Mouse (Mus musculus): Measurements from ENCODE around the gene Ccr6. TPM values are rescaled to one million over a fixed set of nuclear protein-coding genes. Genes with fewer than 3 reads are reported as not detected.

Ccr6 gene
- polyA plus RNA-seq, 1 experiment, result not detected

GRCm38 (mm10) chr17:8284254-8284661 is 48.4 kb downstream of the Ccr6 start:
- peak overlapping the region; percentile 82 for H3K27ac ChIP-seq (ENCODE audit: insufficient read depth, low read depth, low read length)
- peak overlapping the region; percentile 91 for H3K4me3 ChIP-seq (ENCODE audit: insufficient read depth, low read depth, low read length)
- TF ChIP-seq CTCF (IDR thresholded peaks at IDR 0.05; ENCODE audit: insufficient read depth, low read depth, low read length), result no peak

GRCm38 (mm10) chr17:8285056-8285455 is 49.2 kb downstream of the Ccr6 start:
- TF ChIP-seq CTCF (IDR thresholded peaks at IDR 0.05; ENCODE audit: insufficient read depth, low read depth, low read length), result no peak
- no peak for TF ChIP-seq POLR2A (IDR thresholded peaks at IDR 0.05; ENCODE audit: insufficient read depth, low read depth, low read length)

More at GRCm38 (mm10) chr17:8284254-8284661, 48.4 kb downstream of the Ccr6 start:
- peaks cover 12% of the 10 kb centered on the region; the same call in 1 of the 2 replicates for H3K4me1 ChIP-seq (ENCODE audit: control insufficient read depth, insufficient read depth, low read length)
- WGBS, result under 1% methylated on average over 32 of the region's 32 CpGs

GRCm38 (mm10) chr17:8286987-8287386 is 51.1 kb downstream of the Ccr6 start:
- peaks cover 14% of the 10 kb centered on the region; the same call in 1 of the 2 replicates for H3K4me1 ChIP-seq (ENCODE audit: control insufficient read depth, insufficient read depth, low read length)
- TF ChIP-seq POLR2A (IDR thresholded peaks at IDR 0.05; ENCODE audit: insufficient read depth, low read depth, low read length), result no peak
- TF ChIP-seq CTCF (IDR thresholded peaks at IDR 0.05; ENCODE audit: insufficient read depth, low read depth, low read length), result no peak
- H3K4me3 ChIP-seq (ENCODE audit: insufficient read depth, low read depth, low read length), result no peak overlapping the region
- 83% methylated on average over 4 of the region's 4 CpGs for WGBS
- H3K27ac ChIP-seq (ENCODE audit: insufficient read depth, low read depth, low read length), result no peak overlapping the region

More at GRCm38 (mm10) chr17:8285056-8285455, 49.2 kb downstream of the Ccr6 start:
- Histone ChIP-seq H3K27ac (ENCODE audit: insufficient read depth, low read depth, low read length) (no peak overlapping the region), H3K4me1 (ENCODE audit: control insufficient read depth, insufficient read depth, low read length) (peaks cover 14% of the 10 kb centered on the region; the same call in 1 of the 2 replicates), H3K4me3 (ENCODE audit: insufficient read depth, low read depth, low read length) (peak overlapping the region; percentile 18; the same call in 1 of the 2 replicates)
- WGBS, result 31% methylated on average over 8 of the region's 8 CpGs

- no peak for TF ChIP-seq CTCF (IDR thresholded peaks at IDR 0.05; ENCODE audit: insufficient read depth, low read depth, low read length)
- TF ChIP-seq POLR2A (IDR thresholded peaks at IDR 0.05; ENCODE audit: insufficient read depth, low read depth, low read length), result no peak
- Histone ChIP-seq H3K4me3 (ENCODE audit: insufficient read depth, low read depth, low read length) (no peak overlapping the region), H3K27ac (ENCODE audit: insufficient read depth, low read depth, low read length) (no peak overlapping the region), H3K4me1 (ENCODE audit: control insufficient read depth, insufficient read depth, low read length) (peaks cover 5% of the 10 kb centered on the region; the same call in 1 of the 2 replicates)
- 93% methylated on average over 3 of the region's 3 CpGs for WGBS
These were observed 54.3 kb downstream of the Ccr6 start for GRCm38 (mm10) chr17:8289993-8290679.

- TF ChIP-seq POLR2A (IDR thresholded peaks at IDR 0.05; ENCODE audit: insufficient read depth, low read depth, low read length) (no peak), CTCF (IDR thresholded peaks at IDR 0.05; ENCODE audit: insufficient read depth, low read depth, low read length) (no peak)
- H3K27ac ChIP-seq (ENCODE audit: insufficient read depth, low read depth, low read length), result no peak overlapping the region
These were observed 54.9 kb downstream of the Ccr6 start for GRCm38 (mm10) chr17:8290736-8291135.

GRCm38 (mm10) chr17:8295825-8296224 is 60.0 kb downstream of the Ccr6 start:
- Histone ChIP-seq H3K27ac (ENCODE audit: insufficient read depth, low read depth, low read length) (no peak overlapping the region), H3K4me3 (ENCODE audit: insufficient read depth, low read depth, low read length) (no peak overlapping the region), H3K4me1 (ENCODE audit: control insufficient read depth, insufficient read depth, low read length) (no peaks in the 10 kb centered on the region)
- TF ChIP-seq CTCF (IDR thresholded peaks at IDR 0.05; ENCODE audit: insufficient read depth, low read depth, low read length) (no peak), POLR2A (IDR thresholded peaks at IDR 0.05; ENCODE audit: insufficient read depth, low read depth, low read length) (no peak)

More at GRCm38 (mm10) chr17:8290736-8291135, 54.9 kb downstream of the Ccr6 start:
- H3K4me3 ChIP-seq (ENCODE audit: insufficient read depth, low read depth, low read length), result no peak overlapping the region
- H3K4me1 ChIP-seq (ENCODE audit: control insufficient read depth, insufficient read depth, low read length), result peaks cover 5% of the 10 kb centered on the region; the same call in 1 of the 2 replicates

- no peak for TF ChIP-seq POLR2A (IDR thresholded peaks at IDR 0.05; ENCODE audit: insufficient read depth, low read depth, low read length)
- TF ChIP-seq CTCF (IDR thresholded peaks at IDR 0.05; ENCODE audit: insufficient read depth, low read depth, low read length), result no peak
- Histone ChIP-seq H3K4me3 (ENCODE audit: insufficient read depth, low read depth, low read length) (no peak overlapping the region), H3K27ac (ENCODE audit: insufficient read depth, low read depth, low read length) (no peak overlapping the region), H3K4me1 (ENCODE audit: control insufficient read depth, insufficient read depth, low read length) (no peaks in the 10 kb centered on the region)
- 71% methylated on average over 9 of the region's 9 CpGs for WGBS
These were observed 60.5 kb downstream of the Ccr6 start for GRCm38 (mm10) chr17:8296313-8296844.

GRCm38 (mm10) chr17:8297746-8298145 is 61.9 kb downstream of the Ccr6 start:
- Histone ChIP-seq H3K4me3 (ENCODE audit: insufficient read depth, low read depth, low read length) (no peak overlapping the region), H3K4me1 (ENCODE audit: control insufficient read depth, insufficient read depth, low read length) (no peaks in the 10 kb centered on the region), H3K27ac (ENCODE audit: insufficient read depth, low read depth, low read length) (no peak overlapping the region)
- WGBS, result 87% methylated on average over 5 of the region's 5 CpGs
- TF ChIP-seq POLR2A (IDR thresholded peaks at IDR 0.05; ENCODE audit: insufficient read depth, low read depth, low read length), result no peak
- no peak for TF ChIP-seq CTCF (IDR thresholded peaks at IDR 0.05; ENCODE audit: insufficient read depth, low read depth, low read length)

- Histone ChIP-seq H3K4me1 (ENCODE audit: control insufficient read depth, insufficient read depth, low read length) (no peaks in the 10 kb centered on the region), H3K27ac (ENCODE audit: insufficient read depth, low read depth, low read length) (no peak overlapping the region), H3K4me3 (ENCODE audit: insufficient read depth, low read depth, low read length) (no peak overlapping the region)
- whole genome bisulfite sequencing, result 94% methylated on average over 2 of the region's 2 CpGs
- no peak for TF ChIP-seq CTCF (IDR thresholded peaks at IDR 0.05; ENCODE audit: insufficient read depth, low read depth, low read length)
- TF ChIP-seq POLR2A (IDR thresholded peaks at IDR 0.05; ENCODE audit: insufficient read depth, low read depth, low read length), result no peak
These were observed 62.4 kb downstream of the Ccr6 start for GRCm38 (mm10) chr17:8298281-8298680.
